Mouse (Mus musculus) ES-E14 (cell line): ENCODE measurements around the gene Sec14l1.

ENCODE experiments used
- CHD2 ChIP-seq: IDR thresholded peaks from 2 replicates; pipeline ENCODE4 v1.6.1; 2014; ENCODE audit warnings: mild to moderate bottlenecking, low read depth, low read length, inconsistent platforms
- HCFC1 ChIP-seq: IDR thresholded peaks from 2 replicates; pipeline ENCODE4 v1.6.1; 2012; ENCODE audit warnings: low read length, inconsistent platforms, borderline replicate concordance; ENCODE audit not compliant: insufficient read depth
- MAFK ChIP-seq: IDR thresholded peaks from 2 replicates; pipeline ENCODE4 v1.6.1; 2014; ENCODE audit warnings: mild to moderate bottlenecking, low read depth, low read length, inconsistent platforms; ENCODE audit not compliant: insufficient read depth
- ZC3H11A ChIP-seq: IDR thresholded peaks from 2 replicates; pipeline ENCODE4 v1.6.1; 2012; ENCODE audit warnings: low read depth, mild to moderate bottlenecking, inconsistent platforms, low read length, borderline replicate concordance
- ZNF384 ChIP-seq: IDR thresholded peaks from 2 replicates; pipeline ENCODE4 v1.6.1; 2012; ENCODE audit warnings: low read depth, low read length, inconsistent platforms

GRCm38 (mm10) chr11:117208151-117208673 is 93.2 kb downstream of the Sec14l1 start:
- no peak for TF ChIP-seq ZC3H11A
- TF ChIP-seq HCFC1 = no peak
- TF ChIP-seq MAFK = no peak
- TF ChIP-seq ZNF384 = no peak
- no peak for TF ChIP-seq CHD2
